Mouse (Mus musculus) ovary, adult 10 weeks (tissue): ENCODE data around the gene Gria3. TPM values are rescaled to one million over a fixed set of nuclear protein-coding genes. Genes with fewer than 3 reads are reported as not detected.

Source experiments
- polyA plus RNA-seq: library from polyadenylated mRNA; stranded (reverse); fragments of 350-450 nt; fragmentation: Illumina TruSeq; extraction: RNeasy Lipid Tissue Mini Kit (QIAGEN cat#74804); gene quantifications from one replicate; pipeline ENCODE4 v1.2.3, GENCODE M21; 2014

Gria3 gene
- polyA plus RNA-seq = 21.7 TPM

GRCm38 (mm10) chrX:41400058-41400904 is at the start of gene Gria3:
Gene Gria3, plus strand, starts transcription at chrX:41400854.

